Mouse (Mus musculus): ENCODE results near the gene Kmt5c.

DNA sequence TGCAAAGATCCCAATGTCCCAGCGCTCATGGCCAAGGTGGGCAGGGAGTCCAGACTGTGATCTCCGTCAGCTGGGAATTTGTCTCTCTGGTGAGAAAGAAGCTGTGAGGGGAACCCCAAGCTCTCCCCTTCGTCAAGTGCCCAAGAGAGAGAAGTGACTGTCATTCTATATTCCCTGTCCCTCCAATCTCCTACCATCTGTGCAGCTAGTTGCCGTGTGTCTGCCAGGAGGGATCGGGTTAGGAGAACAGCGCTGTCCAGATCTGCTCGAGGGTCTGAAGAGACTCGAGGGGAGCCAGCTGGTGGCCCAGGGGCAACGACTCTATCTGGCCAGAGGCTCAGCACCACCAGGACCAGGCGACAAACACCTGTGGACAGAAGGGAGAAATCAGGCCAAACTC, 36.2 kb downstream of the Kmt5c start:
- TF ChIP-seq EP300 (IDR thresholded peaks at IDR 0.05; ENCODE audit: low read depth), result no peak
- no peak for TF ChIP-seq CTCF (IDR thresholded peaks at IDR 0.05; ENCODE audit: low read depth)

All from liver, postnatal 0 days (tissue).